Mouse (Mus musculus): ENCODE data around the gene Olfr1380. TPM values are rescaled to one million over a fixed set of nuclear protein-coding genes. Genes with fewer than 3 reads are reported as not detected.

Gene Olfr1380
- total RNA-seq, 2 experiments from 2014 or later, result not detected

Other genes with a start within 250 kb of the Olfr1380 start
- not detected in 2 replicates for gene Olfr1391, start 234.1 kb upstream of the Olfr1380 start, total RNA-seq (2015; ENCODE audit: low replicate concordance)
- 0.34 TPM in 1 of 2 replicates, not detected in the other for gene Olfr1391, start 234.1 kb upstream of the Olfr1380 start, total RNA-seq (2017; ENCODE audit: low replicate concordance)
- gene Olfr1390, start 221.7 kb upstream of the Olfr1380 start, total RNA-seq (2015; ENCODE audit: low replicate concordance), result not detected in 2 replicates
- 0.09 TPM in 1 of 2 replicates, not detected in the other for gene Olfr1390, start 221.7 kb upstream of the Olfr1380 start, total RNA-seq (2017; ENCODE audit: low replicate concordance)
- gene Olfr1389, start 133.8 kb upstream of the Olfr1380 start, total RNA-seq (2015; ENCODE audit: low replicate concordance), result not detected in 2 replicates
- not detected in 2 replicates for gene Olfr1389, start 133.8 kb upstream of the Olfr1380 start, total RNA-seq (2017; ENCODE audit: low replicate concordance)
- 0.21 and 2.1 TPM in 2 replicates for gene Olfr1388, start 120.3 kb upstream of the Olfr1380 start, total RNA-seq (2015; ENCODE audit: low replicate concordance)
- gene Olfr1388, start 120.3 kb upstream of the Olfr1380 start, total RNA-seq (2017; ENCODE audit: low replicate concordance), result 5.9 and 6.3 TPM in 2 replicates
- not detected in 2 replicates for gene Olfr1387, start 101.5 kb upstream of the Olfr1380 start, total RNA-seq (2015; ENCODE audit: low replicate concordance)
- not detected in 2 replicates for gene Olfr1387, start 101.5 kb upstream of the Olfr1380 start, total RNA-seq (2017; ENCODE audit: low replicate concordance)
- not detected in 2 replicates for gene Olfr1386, start 91.8 kb upstream of the Olfr1380 start, total RNA-seq (2015; ENCODE audit: low replicate concordance)
- gene Olfr1386, start 91.8 kb upstream of the Olfr1380 start, total RNA-seq (2017; ENCODE audit: low replicate concordance), result not detected in 2 replicates
- gene Olfr1385, start 67.8 kb upstream of the Olfr1380 start, total RNA-seq (2015; ENCODE audit: low replicate concordance), result not detected in 2 replicates
- gene Olfr1385, start 67.8 kb upstream of the Olfr1380 start, total RNA-seq (2017; ENCODE audit: low replicate concordance), result not detected in 2 replicates
- not detected in 2 replicates for gene Olfr1384, start 50.2 kb upstream of the Olfr1380 start, total RNA-seq (2015; ENCODE audit: low replicate concordance)
- gene Olfr1384, start 50.2 kb upstream of the Olfr1380 start, total RNA-seq (2017; ENCODE audit: low replicate concordance), result not detected in 2 replicates
- gene Olfr1383, start 37.2 kb upstream of the Olfr1380 start, total RNA-seq (2015; ENCODE audit: low replicate concordance), result not detected in 2 replicates
- gene Olfr1383, start 37.2 kb upstream of the Olfr1380 start, total RNA-seq (2017; ENCODE audit: low replicate concordance), result not detected in 2 replicates
- gene Olfr1382, start 28.6 kb upstream of the Olfr1380 start, total RNA-seq (2015; ENCODE audit: low replicate concordance), result not detected in 2 replicates
- not detected in 2 replicates for gene Olfr1382, start 28.6 kb upstream of the Olfr1380 start, total RNA-seq (2017; ENCODE audit: low replicate concordance)
- not detected in 2 replicates for gene Olfr1381, start 13.4 kb upstream of the Olfr1380 start, total RNA-seq (2015; ENCODE audit: low replicate concordance)
- gene Olfr1381, start 13.4 kb upstream of the Olfr1380 start, total RNA-seq (2017; ENCODE audit: low replicate concordance), result not detected in 2 replicates
- gene Flt4, start 52.4 kb downstream of the Olfr1380 start, total RNA-seq (2015; ENCODE audit: low replicate concordance), result not detected in 2 replicates
- gene Flt4, start 52.4 kb downstream of the Olfr1380 start, total RNA-seq (2017; ENCODE audit: low replicate concordance), result not detected in 2 replicates
- gene Scgb3a1, start 106.7 kb downstream of the Olfr1380 start, total RNA-seq (2015; ENCODE audit: low replicate concordance), result not detected in 2 replicates
- not detected in 2 replicates for gene Scgb3a1, start 106.7 kb downstream of the Olfr1380 start, total RNA-seq (2017; ENCODE audit: low replicate concordance)
- 32.4 and 50.1 TPM in 2 replicates for gene Cnot6, start 155.8 kb downstream of the Olfr1380 start, total RNA-seq (2015; ENCODE audit: low replicate concordance)
- 40.0 and 52.0 TPM in 2 replicates for gene Cnot6, start 155.8 kb downstream of the Olfr1380 start, total RNA-seq (2017; ENCODE audit: low replicate concordance)
- not detected in 2 replicates for gene Gfpt2, start 237.3 kb downstream of the Olfr1380 start, total RNA-seq (2015; ENCODE audit: low replicate concordance)
- 0.17 TPM in 1 of 2 replicates, not detected in the other for gene Gfpt2, start 237.3 kb downstream of the Olfr1380 start, total RNA-seq (2017; ENCODE audit: low replicate concordance)

Data from erythroblast, adult 5-6 weeks (primary cell).